Mouse (Mus musculus) lung, embryonic 14.5 days (tissue): Measurements from ENCODE around the gene Tbc1d22a. TPM values are rescaled to one million over a fixed set of nuclear protein-coding genes. Genes with fewer than 3 reads are reported as not detected.

ENCODE experiments used
- ATAC-seq: fragments of 200-750 bp; cut with Nextera tagmentation; 2 replicates; pipeline ENCODE4 v1.8.0; 2017; ENCODE audit warnings: mild to moderate bottlenecking, moderate TSS enrichment, moderate library complexity; ENCODE audit not compliant: insufficient read depth
- DNase-seq: peaks from one replicate; pipeline ENCODE4 v3.0.0-alpha.2; 2015
- H3K27ac ChIP-seq: fragments of 300-500 bp; sonication (generic); 2 replicates; pipeline ENCODE4 v1.5.1; 2014; ENCODE audit warnings: low read depth, mild to moderate bottlenecking, moderate library complexity
- H3K27me3 ChIP-seq: fragments of 300-500 bp; sonication (generic); 2 replicates; pipeline ENCODE4 v1.6.1; 2014; ENCODE audit warnings: low read length, control low read depth; ENCODE audit not compliant: insufficient read depth
- H3K36me3 ChIP-seq: fragments of 300-500 bp; sonication (generic); 2 replicates; pipeline ENCODE4 v1.6.1; 2014; ENCODE audit warnings: control low read depth; ENCODE audit not compliant: insufficient read depth
- H3K4me1 ChIP-seq: fragments of 300-500 bp; sonication (generic); 2 replicates; pipeline ENCODE4 v1.6.1; 2014; ENCODE audit warnings: antibody characterized with exemption, control low read depth; ENCODE audit not compliant: insufficient read depth
- H3K4me2 ChIP-seq: fragments of 300-500 bp; sonication (generic); 2 replicates; pipeline ENCODE4 v1.6.1; 2014; ENCODE audit warnings: mild to moderate bottlenecking
- H3K4me3 ChIP-seq: fragments of 300-500 bp; sonication (generic); 2 replicates; pipeline ENCODE4 v1.5.1; 2014; ENCODE audit warnings: low read depth, low read length
- H3K9ac ChIP-seq: fragments of 300-500 bp; sonication (generic); 2 replicates; pipeline ENCODE4 v1.6.1; 2014
- H3K9me3 ChIP-seq: fragments of 300-500 bp; sonication (generic); 2 replicates; pipeline ENCODE4 v1.6.1; 2016; ENCODE audit warnings: low read depth, low read length, control low read depth
- CTCF ChIP-seq: IDR thresholded peaks from 2 replicates; pipeline ENCODE4 v1.5.1; 2016; ENCODE audit warnings: antibody characterized with exemption, low read depth
- WGBS: fragments of 180-500 bp; shearing (Covaris S2); extraction: QIAGEN DNeasy Blood & Tissue Kit; methylation state at CpG from one replicate; pipeline ENCODE4 v1.1.7; 2014; 5-methylcytosine and 5-hydroxymethylcytosine counted together
- polyA plus RNA-seq: library from polyadenylated mRNA; unstranded; fragments of >200 nt; fragmentation: Nextera tagmentation; extraction: Ambion mirVana; gene quantifications from 2 replicates; pipeline ENCODE4 v1.2.1, GENCODE M21; 2014

Tbc1d22a gene
- 8.4 and 10.6 TPM in 2 replicates for polyA plus RNA-seq

DNA sequence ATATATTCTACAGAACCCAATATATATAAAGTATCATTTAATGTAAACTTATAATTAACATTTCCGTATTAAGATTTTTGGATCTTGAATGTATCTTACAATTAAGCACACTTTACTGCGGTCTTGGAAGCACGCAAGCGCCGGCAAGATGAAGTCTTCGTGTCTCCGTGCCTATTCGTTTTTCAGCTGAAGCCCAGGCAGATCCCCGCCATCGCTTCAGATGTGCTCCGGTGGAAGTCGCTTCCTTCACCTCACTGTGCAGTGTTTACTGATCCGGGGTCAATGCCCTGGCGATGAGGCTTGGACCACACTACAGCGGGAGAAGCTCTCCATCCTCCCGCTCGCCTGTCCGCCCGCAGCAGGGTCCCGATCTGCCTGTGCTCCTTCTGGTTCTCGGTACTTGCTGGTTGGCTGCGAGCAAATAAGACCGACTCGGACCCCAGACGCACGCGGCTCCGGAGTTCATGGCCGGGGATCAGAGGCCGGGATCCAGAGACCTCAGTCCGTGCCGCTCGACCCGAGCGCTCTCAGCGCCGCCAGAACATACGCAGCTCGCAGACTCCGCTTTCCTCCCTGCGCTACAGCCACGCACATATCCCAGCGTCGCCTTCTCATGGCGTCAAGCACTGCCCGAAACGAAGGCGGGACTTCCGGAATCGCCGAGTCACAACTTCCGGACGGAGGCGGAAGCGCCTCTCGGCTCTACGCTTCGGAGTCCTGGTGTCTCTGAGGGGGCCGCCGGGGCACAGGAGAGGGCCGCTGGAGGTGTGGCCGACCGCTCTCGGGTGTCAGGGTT, at the start of gene Tbc1d22a:
Gene Tbc1d22a (plus strand): TSS at position 707 of the 796 bp plus-strand sequence.
- DNase-seq (peak; percentile 98), ATAC-seq (peak; percentile 95)
- under 1% methylated on average over 64 of the region's 64 CpGs for WGBS
- Histone ChIP-seq H3K9ac (peak within 1 kb of the TSS; percentile 84), H3K27ac (peak within 1 kb of the TSS; percentile 89), H3K4me3 (peak within 1 kb of the TSS; percentile 74), H3K36me3 (no peaks in the 10 kb centered on the region), H3K27me3 (no peaks in the 10 kb centered on the region), H3K4me2 (peak within 1 kb of the TSS; percentile 99), H3K9me3 (no peaks in the 10 kb centered on the region), H3K4me1 (peaks cover 10% of the 10 kb centered on the region)
- no peak for TF ChIP-seq CTCF

DNA sequence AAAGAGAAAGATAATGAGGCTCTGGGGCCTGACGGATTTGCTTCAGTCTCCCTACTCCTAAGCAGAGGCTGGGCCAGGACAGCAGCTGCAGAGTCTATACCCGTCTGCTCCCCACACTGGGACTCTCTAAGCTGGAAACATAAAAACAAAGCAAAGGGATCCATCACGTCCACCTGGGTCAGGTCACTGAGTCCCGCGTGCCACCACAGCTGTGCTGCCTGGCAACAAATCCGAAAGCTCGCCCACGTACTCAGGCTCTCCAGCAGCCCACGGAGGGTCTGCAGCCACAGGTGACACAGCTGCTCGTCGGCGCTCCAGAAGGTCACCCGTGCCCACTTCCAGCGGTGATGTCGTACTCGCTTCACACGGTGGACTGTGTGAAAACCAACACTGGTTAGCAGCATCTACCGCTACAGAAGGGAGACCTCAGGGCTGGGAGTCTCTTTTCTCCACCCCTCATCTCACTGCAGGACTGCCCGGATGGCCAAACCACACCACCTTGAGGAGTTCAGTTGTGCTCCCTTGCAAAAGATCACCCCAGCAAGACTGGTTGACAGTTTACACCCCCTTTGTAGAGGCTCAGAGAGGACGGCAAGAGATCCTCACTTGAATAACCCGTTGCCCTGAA, 49.4 kb upstream of the Tbc1d22a start:
- 66% methylated on average over 21 of the region's 21 CpGs for WGBS
- no peak overlapping the region for H3K4me3 ChIP-seq
- no peak overlapping the region for H3K27ac ChIP-seq
- no peaks in the 10 kb centered on the region for H3K9me3 ChIP-seq
- no peak for DNase-seq
- no peak overlapping the region for H3K4me2 ChIP-seq
- no peaks in the 10 kb centered on the region for H3K4me1 ChIP-seq
- no peak overlapping the region for H3K9ac ChIP-seq
- no peak for ATAC-seq
- H3K36me3 ChIP-seq: peaks cover 26% of the 10 kb centered on the region
- H3K27me3 ChIP-seq: no peaks in the 10 kb centered on the region
- TF ChIP-seq CTCF: no peak

DNA sequence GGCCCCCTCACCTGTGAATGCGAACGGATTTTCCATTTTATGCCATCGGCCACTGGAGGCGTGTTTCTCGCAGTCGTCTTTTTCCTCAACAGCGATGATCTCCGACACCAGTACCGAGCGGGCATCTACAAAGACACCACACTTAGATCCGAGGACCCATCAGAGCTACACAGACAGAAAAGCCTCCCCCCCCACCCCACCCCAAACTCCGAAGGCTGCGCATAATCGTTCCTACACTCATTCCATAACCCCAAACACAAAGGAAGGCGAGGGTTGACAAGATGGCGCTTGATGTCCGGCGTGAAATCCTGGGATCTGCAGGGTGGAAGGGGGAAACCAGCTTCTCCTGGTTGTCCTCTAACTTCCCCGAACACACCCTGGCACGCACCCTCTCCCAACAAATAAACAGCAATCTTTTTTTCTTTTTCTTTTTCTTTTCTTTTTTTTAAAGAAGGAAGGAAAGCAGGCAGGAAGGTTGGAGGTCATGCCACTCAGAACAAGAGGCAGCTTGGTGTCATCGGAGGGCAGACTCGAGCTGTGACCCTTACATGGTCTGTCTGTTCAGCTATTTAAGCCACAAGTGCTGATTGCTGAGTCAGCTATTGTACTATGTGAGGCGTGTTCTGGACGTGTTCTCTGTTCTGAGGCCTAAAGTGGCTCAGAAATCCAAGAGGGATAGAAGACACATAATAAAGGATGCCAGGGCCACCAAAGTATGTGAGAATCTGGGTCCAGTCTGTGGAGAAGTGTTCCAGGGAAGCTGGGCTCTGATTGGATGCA, 48.3 kb upstream of the Tbc1d22a start:
- no peak for ATAC-seq
- WGBS: 85% methylated on average over 24 of the region's 24 CpGs
- Histone ChIP-seq H3K36me3 (peaks cover 26% of the 10 kb centered on the region), H3K27me3 (no peaks in the 10 kb centered on the region), H3K9ac (no peak overlapping the region), H3K4me1 (peaks cover 3% of the 10 kb centered on the region; the same call in 1 of the 2 replicates), H3K4me3 (no peak overlapping the region), H3K4me2 (no peak overlapping the region), H3K9me3 (no peaks in the 10 kb centered on the region), H3K27ac (no peak overlapping the region)
- no peak for TF ChIP-seq CTCF
- DNase-seq: no peak

DNA sequence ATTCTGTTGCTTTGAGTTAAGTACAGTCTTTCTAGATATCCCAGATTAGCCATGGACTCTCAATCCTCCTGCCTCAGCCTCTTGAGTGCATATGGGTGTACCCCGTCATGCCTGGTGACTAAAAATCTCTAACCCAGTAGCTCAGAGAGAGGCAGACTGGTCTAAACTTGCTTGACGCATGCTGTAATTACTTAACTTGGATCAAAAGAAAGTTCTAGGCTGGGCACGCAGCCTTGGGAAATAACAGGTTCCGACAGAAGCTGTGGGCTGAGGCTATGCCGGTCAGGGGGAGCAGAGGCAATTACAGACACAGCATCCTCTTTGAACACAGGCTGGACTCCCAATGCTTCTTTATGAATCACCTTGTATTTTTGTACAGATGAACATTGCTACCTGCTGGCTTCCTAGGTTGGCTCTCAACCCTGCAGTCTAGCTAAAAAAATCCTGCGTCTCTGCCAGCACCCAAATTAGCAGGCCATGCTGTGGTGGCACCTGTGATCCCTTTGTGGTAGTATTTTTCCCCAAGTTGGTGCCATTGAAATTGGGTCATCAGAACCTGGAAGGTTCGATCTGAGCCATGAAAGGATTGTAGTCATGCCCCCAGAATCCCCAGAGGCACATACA, 47.1 kb upstream of the Tbc1d22a start:
- no peak overlapping the region for H3K4me3 ChIP-seq
- WGBS: 88% methylated on average over 7 of the region's 7 CpGs
- peaks cover 19% of the 10 kb centered on the region for H3K36me3 ChIP-seq
- H3K27me3 ChIP-seq: no peaks in the 10 kb centered on the region
- H3K9me3 ChIP-seq: no peaks in the 10 kb centered on the region
- no peak overlapping the region for H3K27ac ChIP-seq
- H3K9ac ChIP-seq: no peak overlapping the region
- DNase-seq (no peak), ATAC-seq (no peak)
- peaks cover 5% of the 10 kb centered on the region; the same call in 1 of the 2 replicates for H3K4me1 ChIP-seq
- no peak overlapping the region for H3K4me2 ChIP-seq
- TF ChIP-seq CTCF: no peak

DNA sequence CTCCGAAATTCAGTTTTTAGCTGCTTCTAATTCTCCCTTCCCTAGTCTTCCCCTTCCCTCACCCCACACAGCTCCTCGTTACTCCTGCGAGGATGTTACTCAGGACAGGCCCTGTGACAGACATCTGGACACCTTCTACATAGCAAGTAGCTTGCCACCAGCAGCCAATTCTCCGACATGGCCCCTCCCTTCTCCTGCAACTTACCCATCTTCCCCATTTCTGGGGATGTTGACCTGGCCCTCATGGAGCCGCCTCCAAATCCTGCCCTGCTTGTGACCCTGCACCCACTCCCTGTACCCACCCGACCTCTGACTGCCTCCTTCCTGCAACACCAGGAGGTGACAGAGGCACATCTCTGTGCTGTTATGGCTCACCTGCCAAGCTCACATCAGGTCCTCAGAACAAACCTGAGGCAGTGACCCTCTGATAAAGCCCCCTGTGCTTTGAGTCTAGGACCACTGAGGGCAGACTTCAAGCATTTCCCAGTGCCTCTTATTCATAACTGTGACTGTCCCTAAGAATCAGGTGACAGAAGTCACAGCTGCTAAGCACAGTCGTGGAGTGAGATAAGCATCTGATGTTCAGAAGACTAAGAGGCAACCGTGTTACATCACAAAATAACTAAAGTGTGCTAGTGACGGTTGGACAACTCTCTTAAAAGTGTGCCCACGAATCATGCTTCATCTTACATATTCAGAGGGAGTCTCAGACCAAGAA, 46.3 kb upstream of the Tbc1d22a start:
- Histone ChIP-seq H3K27me3 (no peaks in the 10 kb centered on the region), H3K4me2 (no peak overlapping the region), H3K4me1 (peaks cover 6% of the 10 kb centered on the region; the same call in 1 of the 2 replicates), H3K9me3 (no peaks in the 10 kb centered on the region), H3K27ac (0 out of 2 replicates have a peak overlapping the region, but pooled peaks have one; percentile 15), H3K4me3 (no peak overlapping the region), H3K36me3 (peaks cover 12% of the 10 kb centered on the region), H3K9ac (no peak overlapping the region)
- WGBS: 68% methylated on average over 10 of the region's 10 CpGs
- no peak for TF ChIP-seq CTCF
- no peak for DNase-seq
- no peak for ATAC-seq

DNA sequence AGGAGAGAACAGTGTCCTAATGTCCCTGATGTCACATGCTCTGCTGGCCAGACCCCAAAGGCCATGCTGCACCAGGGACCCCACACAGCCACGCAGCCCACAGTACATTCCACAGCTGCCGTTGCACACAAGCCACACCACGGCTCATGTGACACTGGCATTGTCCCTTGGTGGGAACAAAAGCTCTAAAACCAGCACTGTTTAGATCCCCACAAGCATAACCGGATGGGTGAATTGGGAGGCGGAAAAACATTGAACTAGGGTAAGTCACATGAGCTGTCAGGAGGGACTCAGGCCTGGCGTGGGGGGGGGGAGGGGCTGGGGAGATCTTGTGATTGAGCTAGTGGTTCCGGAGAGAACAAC, 45.8 kb upstream of the Tbc1d22a start:
- ATAC-seq (peak; percentile 33), DNase-seq (peak; percentile 59)
- H3K27ac ChIP-seq: 0 out of 2 replicates have a peak overlapping the region, but pooled peaks have one; percentile 15
- no peak overlapping the region for H3K9ac ChIP-seq
- peaks cover 11% of the 10 kb centered on the region for H3K36me3 ChIP-seq
- H3K4me2 ChIP-seq: no peak overlapping the region
- no peaks in the 10 kb centered on the region for H3K27me3 ChIP-seq
- no peak overlapping the region for H3K4me3 ChIP-seq
- 44% methylated on average over 7 of the region's 7 CpGs for WGBS
- no peak for TF ChIP-seq CTCF
- H3K9me3 ChIP-seq: no peaks in the 10 kb centered on the region
- peaks cover 6% of the 10 kb centered on the region; the same call in 1 of the 2 replicates for H3K4me1 ChIP-seq
